Mouse (Mus musculus) left cerebral cortex, postnatal 14 days (tissue): ENCODE results near the gene Chd3. TPM values are rescaled to one million over a fixed set of nuclear protein-coding genes. Genes with fewer than 3 reads are reported as not detected.

Experiments used
- DNase-seq, 2 experiments: peaks; one replicate each; pipeline ENCODE4 v3.0.0; 2021 to 2022; ENCODE audit warnings: low spot score in 2 of 2, mixed read lengths in 1 of 2
- intact Hi-C: fragments of 180-260 bp; cut with DNase I; formaldehyde crosslinking; loops from one replicate; pipeline ENCODE4 v1.15.1; 2025
- total RNA-seq, 2 experiments: library from RNA; stranded (reverse); gene quantifications; 2 replicates each; pipeline ENCODE4 v1.2.3; 2021

The Chd3 gene
- total RNA-seq, 2 experiments from 2014 or later, result 531 to 563 TPM

DNA sequence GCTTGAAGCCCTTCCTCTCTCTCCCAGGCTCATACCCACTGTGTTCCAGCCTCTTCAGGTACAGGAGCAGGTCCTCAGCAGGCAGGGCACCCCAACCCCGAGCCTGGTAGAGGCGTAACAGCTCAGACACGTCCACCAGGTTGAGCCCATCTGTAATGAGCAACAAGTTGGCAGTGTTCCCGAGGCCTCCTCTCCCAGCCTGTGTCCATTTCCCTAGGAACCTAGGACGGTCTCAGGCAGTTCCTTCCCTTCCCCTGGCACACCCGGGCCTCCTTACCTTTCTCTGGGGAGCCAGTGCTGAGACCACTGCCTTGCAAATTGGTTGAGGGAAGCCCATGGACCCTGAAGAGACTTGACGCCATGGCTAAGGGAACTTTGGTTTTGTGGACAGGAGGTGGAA is 66.4 kb downstream of the Chd3 start:
- intact Hi-C loops, result no loop called here
- no peak for DNase-seq

DNA sequence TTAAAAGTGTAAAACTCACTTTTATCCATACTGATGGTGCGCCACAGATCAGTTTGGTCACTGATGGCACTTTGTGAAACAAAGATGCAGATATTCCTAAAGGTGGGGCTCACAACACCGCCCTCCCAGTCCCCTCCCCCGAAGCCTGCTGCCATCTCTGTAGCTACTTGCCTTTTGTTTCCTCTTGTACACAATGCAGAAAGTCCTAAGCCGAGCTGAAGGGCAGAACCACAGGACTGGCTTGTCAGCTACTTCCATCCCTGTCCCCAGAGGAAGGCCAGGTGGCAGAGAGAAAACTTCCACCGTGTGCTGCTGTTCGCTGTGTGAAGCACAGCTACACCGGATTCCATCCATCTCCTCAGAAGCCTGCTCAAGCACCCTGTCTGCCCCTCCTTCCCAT is 71.0 kb downstream of the Chd3 start:
- no peak for DNase-seq
- intact Hi-C loops, result no loop called here

DNA sequence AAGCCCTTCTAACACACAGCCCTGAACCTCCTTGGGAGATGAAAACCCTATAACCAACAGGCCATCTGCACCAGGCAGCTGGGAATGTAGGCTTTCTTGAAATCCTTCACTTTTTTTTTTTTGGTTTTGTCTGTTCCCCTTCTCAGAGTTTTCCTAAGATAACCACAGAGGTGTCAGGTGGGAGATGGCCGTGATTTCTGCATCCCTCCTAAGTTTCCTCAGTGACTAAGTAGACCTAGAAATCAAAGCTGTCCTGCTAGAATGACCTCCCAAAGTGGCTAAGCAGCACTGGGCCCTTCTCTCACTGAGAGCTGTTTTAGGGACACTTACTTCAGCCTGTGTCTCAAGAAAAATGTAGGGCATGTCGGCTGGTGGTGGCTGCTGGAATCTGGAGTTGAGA is 71.4 kb downstream of the Chd3 start:
- no peak for DNase-seq
- intact Hi-C loops, result no loop called here

DNA sequence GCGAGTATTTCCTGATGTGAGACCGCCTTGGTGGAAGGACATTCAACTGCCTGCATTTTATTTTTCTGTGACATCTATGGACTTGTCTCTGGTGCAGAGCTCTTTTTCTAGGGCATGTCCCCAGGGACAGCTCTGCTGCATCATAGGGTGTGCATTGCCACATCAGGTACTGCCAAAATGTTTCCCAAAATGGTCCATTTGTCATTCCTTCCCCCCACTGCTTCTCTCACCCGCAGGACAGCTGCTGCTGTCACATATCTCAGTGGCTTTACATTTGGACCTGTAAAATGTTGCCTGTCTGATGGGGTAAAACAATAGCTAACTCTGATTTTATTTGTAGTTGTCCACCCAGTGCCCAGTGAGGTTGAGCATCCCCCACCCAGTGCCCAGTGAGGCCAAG is 73.9 kb downstream of the Chd3 start:
- intact Hi-C loops, result no loop called here
- DNase-seq, result no peak

Other genes with a start within 250 kb of the Chd3 start
- gene Hes7, start 249.0 kb downstream of the Chd3 start, total RNA-seq, result under 1 TPM; 0.55 to 0.70 TPM
- gene 9130213A22Rik, start 246.8 kb downstream of the Chd3 start, total RNA-seq, result under 1 TPM; 0.27 to 0.51 TPM
- gene Aloxe3, start 243.5 kb downstream of the Chd3 start, total RNA-seq, result 1 to 10 TPM; 3.7 to 5.7 TPM
- 1 to 10 TPM; 1.5 to 1.9 TPM for gene Alox12b, start 212.4 kb downstream of the Chd3 start, total RNA-seq
- 1 to 10 TPM; 3.7 to 4.1 TPM for gene Alox8, start 171.6 kb downstream of the Chd3 start, total RNA-seq
- gene Gucy2e, start 132.4 kb downstream of the Chd3 start, total RNA-seq, result under 1 TPM; 0.40 to 0.80 TPM
- 10 to 100 TPM; 13.4 to 16.1 TPM for gene Cntrob, start 45.6 kb downstream of the Chd3 start, total RNA-seq
- 10 to 100 TPM; 60.1 to 67.7 TPM for gene Trappc1, start 45.4 kb downstream of the Chd3 start, total RNA-seq
- 10 to 100 TPM; 30.8 to 36.9 TPM for gene Kcnab3, start 43.1 kb downstream of the Chd3 start, total RNA-seq
- 100 to 1,000 TPM in 1 of 2 experiments, 10 to 100 TPM in 1; 95.7 to 101 TPM for gene Rnf227, start 28.9 kb downstream of the Chd3 start, total RNA-seq
- gene Naa38, start 26.1 kb upstream of the Chd3 start, total RNA-seq, result 100 to 1,000 TPM in 1 of 2 experiments, 10 to 100 TPM in 1; 92.0 to 106 TPM
- 10 to 100 TPM; 36.8 to 42.0 TPM for gene Cyb5d1, start 26.2 kb upstream of the Chd3 start, total RNA-seq
- gene Tmem88, start 28.8 kb upstream of the Chd3 start, total RNA-seq, result 1 to 10 TPM; 2.6 to 2.9 TPM
- gene Kdm6b, start 44.3 kb upstream of the Chd3 start, total RNA-seq, result 10 to 100 TPM; 33.0 to 33.3 TPM
- 1 to 10 TPM; 3.5 to 3.6 TPM for gene Dnah2, start 179.7 kb upstream of the Chd3 start, total RNA-seq
- 100 to 1,000 TPM in 1 of 2 experiments, 10 to 100 TPM in 1; 71.8 to 100 TPM for gene Efnb3, start 190.8 kb upstream of the Chd3 start, total RNA-seq
- 1 to 10 TPM; 6.9 to 8.3 TPM for gene Wrap53, start 210.8 kb upstream of the Chd3 start, total RNA-seq
- gene Trp53, start 211.0 kb upstream of the Chd3 start, total RNA-seq, result 10 to 100 TPM; 21.2 to 21.9 TPM
- gene Atp1b2, start 236.5 kb upstream of the Chd3 start, total RNA-seq, result 100 to 1,000 TPM; 451 to 452 TPM
- not detected for gene Shbg, start 248.5 kb upstream of the Chd3 start, total RNA-seq